Mouse (Mus musculus) gastrocnemius, adult 2 months (tissue): Measurements from ENCODE around the gene Gm8298. TPM values are rescaled to one million over a fixed set of nuclear protein-coding genes. Genes with fewer than 3 reads are reported as not detected.
"Not testable (repeated sequence)": the region's sequence is repeated elsewhere in the genome, so short reads cannot be mapped to it uniquely, and the experiment has no call there.

Experiments
- DNase-seq: peaks from one replicate; pipeline ENCODE4 v3.0.0; 2022
- H3K27ac ChIP-seq: fragments of 200-600 bp; 2 replicates; pipeline ENCODE4 v1.8.1; 2022; ENCODE audit warnings: mild to moderate bottlenecking
- H3K4me3 ChIP-seq: fragments of 200-600 bp; 2 replicates; pipeline ENCODE4 v1.8.1; 2022; ENCODE audit warnings: mild to moderate bottlenecking, moderate library complexity
- CTCF ChIP-seq: fragments of 200-600 bp; IDR thresholded peaks from 2 replicates; pipeline ENCODE4 v1.8.1; 2022; ENCODE audit warnings: antibody characterized with exemption, mild to moderate bottlenecking, moderate library complexity
- intact Hi-C: fragments of 180-260 bp; cut with DNase I; formaldehyde crosslinking; loops from one replicate; pipeline ENCODE4 v1.15.1; 2025
- long read RNA-seq, 2 experiments: library from polyadenylated mRNA; stranded (forward); transcript quantifications; one replicate each; pipeline ENCODE4 v2.0.0; 2021
- total RNA-seq, 2 experiments: library from RNA; stranded (reverse); gene quantifications; 2 replicates each; pipeline ENCODE4 v1.2.3; 2021

Gm8298 gene
- total RNA-seq, result not detected
- long read RNA-seq, experiment 1, result 0 reads
- long read RNA-seq, experiment 2, result 0 reads

DNA sequence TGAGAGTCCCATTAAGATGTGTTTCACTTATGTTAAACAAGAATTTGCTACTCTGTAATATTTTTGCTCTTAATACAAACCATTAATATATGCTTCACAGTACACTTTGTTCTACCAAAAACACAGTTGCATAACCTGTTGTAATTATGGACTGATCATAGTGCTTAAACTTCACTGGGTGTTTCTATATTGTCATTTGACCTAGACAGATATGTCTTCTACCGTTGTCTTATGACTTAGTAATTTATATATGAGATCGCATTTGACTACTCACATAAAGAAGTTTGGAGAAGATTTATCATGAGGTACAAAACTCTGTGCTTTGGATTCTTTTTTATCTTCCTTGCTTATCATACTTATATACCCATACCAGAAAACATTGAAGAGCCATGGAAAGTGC, at the start of gene Gm8298:
Gene Gm8298, plus strand, starts transcription at position 301 of the 400 bp plus-strand sequence.
- no peak within 1 kb of the TSS for H3K4me3 ChIP-seq
- H3K27ac ChIP-seq, result no peak within 1 kb of the TSS
- intact Hi-C loops, result no loop called here
- no peak for TF ChIP-seq CTCF
- no peak for DNase-seq

DNA sequence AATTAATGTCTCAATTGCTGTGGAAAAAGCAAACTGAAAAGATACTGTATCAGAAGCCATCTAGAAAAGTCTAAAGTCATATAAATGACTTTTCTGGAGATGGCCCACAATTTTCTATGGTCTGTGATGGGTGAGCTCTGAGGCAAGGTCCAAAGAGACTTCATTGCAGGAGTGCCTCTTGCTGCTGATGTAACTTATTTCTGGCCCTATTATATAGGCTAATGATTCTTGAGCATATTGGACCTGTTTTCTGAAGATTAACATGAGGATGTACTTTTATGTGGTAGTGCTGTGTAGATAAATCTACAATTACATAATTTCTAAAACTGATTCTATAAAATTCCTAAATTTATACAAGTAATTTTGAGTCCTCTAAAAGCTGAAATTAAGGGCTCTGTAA, 47.7 kb upstream of the Gm8298 start:
- no peak for DNase-seq
- intact Hi-C loops, result no loop called here

DNA sequence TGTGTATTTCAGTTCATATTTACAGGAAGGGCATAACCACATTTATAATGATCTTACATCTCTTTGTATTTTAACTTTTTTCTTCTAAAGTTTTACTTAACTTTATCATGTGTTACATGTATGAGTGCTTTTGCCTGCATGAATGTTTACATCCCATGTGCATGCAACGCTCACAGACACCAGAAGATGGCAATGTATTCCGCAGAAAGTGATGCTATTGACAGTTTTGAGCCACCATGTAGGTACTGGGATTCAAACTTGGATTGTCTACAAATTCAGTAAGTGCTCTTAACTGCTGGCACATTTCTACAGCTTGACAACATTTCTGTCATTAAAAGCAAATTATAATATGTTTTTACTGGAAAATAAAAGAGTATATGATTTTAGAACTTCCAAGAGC, 9.9 kb downstream of the Gm8298 start:
- TF ChIP-seq CTCF, result peak; percentile 78
- Histone ChIP-seq H3K27ac (no peak overlapping the region), H3K4me3 (no peak overlapping the region)
- intact Hi-C loops, result loop anchor here (2.0 kb wide), 2 partner anchors 242 to 892 kb away; no protein-coding TSS in a partner anchor
- DNase-seq, result peak; percentile 23

More for the DNA sequence above, 47.7 kb upstream of the Gm8298 start:
- Histone ChIP-seq H3K27ac (no peak overlapping the region), H3K4me3 (no peak overlapping the region)
- TF ChIP-seq CTCF, result no peak

DNA sequence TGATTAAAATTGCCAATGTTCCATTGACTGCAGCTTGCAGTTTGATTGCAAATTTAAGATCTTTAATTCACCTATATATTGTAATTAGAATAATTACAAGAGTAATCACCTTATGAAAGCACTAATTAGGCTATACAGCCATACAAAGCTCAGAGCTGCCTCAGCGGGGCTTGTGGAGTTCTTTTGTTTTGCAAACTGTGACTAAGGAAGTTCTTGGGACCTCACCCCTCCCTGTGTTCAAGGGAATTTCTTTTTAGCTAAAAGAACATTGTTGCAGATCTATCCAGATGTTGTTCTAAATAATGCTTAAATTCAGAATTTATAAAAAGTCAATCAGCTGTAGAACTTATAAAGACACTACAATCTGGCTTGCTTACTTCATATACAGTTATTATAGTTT, 16.8 kb downstream of the Gm8298 start:
- H3K4me3 ChIP-seq, DNase-seq, H3K27ac ChIP-seq, intact Hi-C loops: not testable (repeated sequence)

DNA sequence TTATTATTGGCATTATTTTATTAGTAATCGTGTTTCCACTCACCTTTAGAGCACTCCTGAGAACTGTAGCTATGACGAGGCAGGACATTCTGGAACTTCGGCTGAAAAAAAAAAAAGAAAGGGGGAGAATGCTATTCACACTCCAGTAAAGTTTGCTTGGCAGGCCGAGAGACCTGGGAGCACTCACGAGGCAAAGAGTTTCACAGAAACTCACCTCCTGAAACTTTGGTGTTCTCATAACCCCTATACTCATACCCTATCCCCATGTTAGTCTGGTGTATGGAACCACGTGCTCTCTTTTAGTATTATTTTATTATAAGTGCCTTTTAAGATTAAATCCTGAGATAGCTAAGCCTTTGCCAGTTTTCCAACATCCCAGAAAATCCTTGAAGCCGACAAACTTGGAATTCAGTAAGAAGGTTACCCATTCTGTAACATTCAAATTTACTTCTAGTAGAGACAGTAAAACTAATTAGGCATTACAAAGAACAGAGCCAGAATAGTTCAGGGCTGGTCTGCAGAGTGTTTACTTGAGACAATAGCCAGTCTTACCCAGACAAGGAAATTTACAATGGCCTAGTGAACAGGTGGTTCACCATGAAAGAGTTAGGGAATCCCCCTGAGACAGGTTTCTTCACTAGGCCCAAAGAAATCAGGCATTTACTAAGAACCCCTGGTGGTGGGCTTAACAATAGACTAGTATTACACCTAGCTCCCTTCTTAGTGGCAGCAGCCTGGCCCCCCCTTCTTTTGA, 19.1 kb downstream of the Gm8298 start:
- intact Hi-C loops, DNase-seq, H3K27ac ChIP-seq, H3K4me3 ChIP-seq: not testable (repeated sequence)

DNA sequence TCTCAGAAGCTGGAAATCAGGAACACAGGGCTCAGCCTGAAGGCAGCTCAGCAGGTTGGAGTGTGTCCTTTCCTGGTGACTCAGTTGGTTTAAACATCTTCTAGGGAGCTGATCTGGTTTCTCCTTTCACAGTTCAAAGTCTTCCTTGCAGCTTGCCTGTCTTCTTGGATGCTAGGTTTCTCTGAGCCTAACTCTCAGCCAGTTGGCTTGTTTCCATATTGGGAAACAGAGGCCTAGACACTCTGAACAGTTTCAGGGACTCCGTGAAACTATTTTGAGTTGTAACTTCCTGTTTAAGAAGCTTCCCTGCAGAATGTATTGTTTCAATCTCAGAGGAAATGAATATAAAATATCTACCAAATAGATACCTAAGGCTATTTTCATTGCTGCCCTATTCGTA, 32.4 kb downstream of the Gm8298 start:
- DNase-seq, result no peak
- intact Hi-C loops, result no loop called here

DNA sequence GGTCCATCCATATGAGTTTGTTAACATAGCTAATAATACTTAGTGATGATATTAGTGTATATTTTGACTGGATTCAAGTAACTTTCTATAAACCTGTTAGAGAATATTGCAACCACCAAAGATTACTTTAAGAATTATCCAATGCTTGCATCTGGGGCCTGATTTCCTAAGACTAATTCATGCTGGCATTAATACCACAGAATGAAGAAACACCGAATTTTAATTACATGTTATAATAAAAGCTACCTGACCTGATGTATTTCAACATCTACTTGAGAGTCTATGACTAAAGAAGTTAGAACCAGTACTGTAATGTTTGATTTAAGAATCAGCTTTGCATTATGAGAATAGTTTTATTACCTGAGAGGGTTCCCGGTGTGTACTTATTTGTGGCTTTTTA, 64.1 kb downstream of the Gm8298 start, which contains the start of gene C130079G13Rik:
Gene C130079G13Rik, plus strand, starts transcription at position 301 of the 400 bp plus-strand sequence.
- DNase-seq, result no peak
- H3K27ac ChIP-seq, result no peak within 1 kb of the TSS
- intact Hi-C loops, result no loop called here
- H3K4me3 ChIP-seq, result no peak within 1 kb of the TSS
- no peak for TF ChIP-seq CTCF

More for the DNA sequence above, 32.4 kb downstream of the Gm8298 start:
- Histone ChIP-seq H3K4me3 (no peak overlapping the region), H3K27ac (no peak overlapping the region)
- TF ChIP-seq CTCF, result no peak

Other genes starting within 250 kb of the Gm8298 start
- gene Gm5538, start 131.3 kb upstream of the Gm8298 start, total RNA-seq, result not detected
- gene C130079G13Rik, start 64.2 kb downstream of the Gm8298 start, total RNA-seq, result not detected
- not detected for gene Aadacl2, start 145.7 kb downstream of the Gm8298 start, total RNA-seq
- gene Aadac, start 164.7 kb downstream of the Gm8298 start, total RNA-seq, result not detected
- gene Sucnr1, start 220.8 kb downstream of the Gm8298 start, total RNA-seq, result not detected